In the genomic region with DNA sequence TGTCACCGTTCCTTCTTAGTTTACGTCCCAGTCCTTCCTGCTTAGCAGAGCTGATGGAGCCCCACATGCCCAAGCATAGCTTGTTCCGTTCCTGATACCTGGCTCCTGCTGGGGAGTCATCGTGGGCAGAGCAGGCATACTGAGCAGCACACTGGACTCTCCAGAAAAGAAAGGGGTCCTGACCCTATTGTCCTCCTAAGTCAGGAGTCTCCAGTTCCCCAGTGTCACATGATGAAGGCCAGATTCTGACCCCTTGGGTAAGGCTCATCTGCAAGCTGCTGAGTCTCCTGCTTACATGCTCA, we compare ENCODE assay signal across 13 mouse cellular contexts. TPM values are rescaled to one million over a fixed set of nuclear protein-coding genes. Genes with fewer than 3 reads are reported as not detected.
DNase-seq lines count a peak whose midpoint lies in the region; ATAC-seq and TF ChIP-seq lines count a peak whose summit lies in the region.
"Had no signal": no experiment of that assay in that cellular context is flagged by ENCODE, and none has a peak within 500 bp of the region (broad histone marks: within the 10 kb centered on the region; RNA-seq: fewer than 3 reads in every experiment).

No protein-coding gene starts in this region.

- no peak overlapping the region for H3K4me2 ChIP-seq in forebrain, embryonic 15.5 days (replicated peaks)
- no peak overlapping the region for H3K4me2 ChIP-seq in forebrain, embryonic 11.5 days (ENCODE audit: low read depth, low read length, severe bottlenecking)
- H3K4me2 ChIP-seq in limb, embryonic 13.5 days (replicated peaks): no peak overlapping the region
- H3K4me2 ChIP-seq in midbrain, embryonic 14.5 days (ENCODE audit: low read length): no peak overlapping the region
- H3K4me2 ChIP-seq in kidney, embryonic 15.5 days: no peak overlapping the region
- H3K4me2 ChIP-seq: intestine, embryonic 15.5 days; liver, embryonic 15.5 days; stomach, embryonic 15.5 days had no signal

- no peaks in the 10 kb centered on the region for H3K27me3 ChIP-seq in forebrain, embryonic 15.5 days
- H3K27me3 ChIP-seq in forebrain, embryonic 11.5 days (ENCODE audit: control insufficient read depth, insufficient read depth, low read length): no peaks in the 10 kb centered on the region
- no peaks in the 10 kb centered on the region for H3K27me3 ChIP-seq in limb, embryonic 13.5 days
- no peaks in the 10 kb centered on the region for H3K27me3 ChIP-seq in limb, embryonic 10.5 days (ENCODE audit: low read depth, poor library complexity, severe bottlenecking)
- H3K27me3 ChIP-seq in midbrain, embryonic 14.5 days (ENCODE audit: control insufficient read depth, insufficient read depth, low read length): no peaks in the 10 kb centered on the region
- H3K27me3 ChIP-seq in kidney, embryonic 15.5 days: no peaks in the 10 kb centered on the region
- H3K27me3 ChIP-seq: intestine, embryonic 15.5 days; liver, embryonic 15.5 days; stomach, embryonic 15.5 days had no signal

- no peak overlapping the region for H3K9ac ChIP-seq in forebrain, embryonic 15.5 days (replicated peaks)
- H3K9ac ChIP-seq in forebrain, embryonic 11.5 days (ENCODE audit: low read length): no peak overlapping the region
- H3K9ac ChIP-seq in limb, embryonic 13.5 days: peak overlapping the region; percentile 4; the same call in 1 of the 2 replicates
- H3K9ac ChIP-seq in midbrain, embryonic 14.5 days (replicated peaks; ENCODE audit: low read length): no peak overlapping the region
- no peak overlapping the region for H3K9ac ChIP-seq in kidney, embryonic 15.5 days
- H3K9ac ChIP-seq: intestine, embryonic 15.5 days; liver, embryonic 15.5 days; stomach, embryonic 15.5 days had no signal

- ATAC-seq in forebrain, embryonic 15.5 days (replicated peaks): no peak
- no peak for ATAC-seq in forebrain, embryonic 11.5 days (replicated peaks; ENCODE audit: low FRiP score)
- no peak for ATAC-seq in limb, embryonic 13.5 days (ENCODE audit: low FRiP score, low read depth)
- ATAC-seq in midbrain, embryonic 14.5 days (ENCODE audit: low FRiP score, low TSS enrichment): no peak
- ATAC-seq in kidney, embryonic 15.5 days (replicated peaks; ENCODE audit: low FRiP score): no peak
- ATAC-seq: forebrain, embryonic 14.5 days; intestine, embryonic 15.5 days had no signal

- H3K27ac ChIP-seq in forebrain, embryonic 15.5 days (replicated peaks): 0 out of 2 replicates have a peak overlapping the region, but pooled peaks have one; percentile 5
- no peak overlapping the region for H3K27ac ChIP-seq in forebrain, embryonic 11.5 days (ENCODE audit: low read depth, low read length)
- H3K27ac ChIP-seq in limb, embryonic 13.5 days: no peak overlapping the region
- H3K27ac ChIP-seq in limb, embryonic 10.5 days: no peak overlapping the region
- peak overlapping the region; percentile 82 for H3K27ac ChIP-seq in bone marrow macrophage, adult 2 months (ENCODE audit: insufficient read depth, low read depth, low read length)
- peak overlapping the region; percentile 45 for H3K27ac ChIP-seq in midbrain, embryonic 14.5 days (replicated peaks; ENCODE audit: low read depth, low read length)
- H3K27ac ChIP-seq in kidney, embryonic 15.5 days: no peak overlapping the region
- H3K27ac ChIP-seq: liver, embryonic 15.5 days had no signal

- 87% methylated on average over 4 of the region's 4 CpGs for WGBS in forebrain, embryonic 15.5 days
- 85% methylated on average over 4 of the region's 4 CpGs for WGBS in forebrain, embryonic 11.5 days
- 83% methylated on average over 4 of the region's 4 CpGs for WGBS in limb, embryonic 13.5 days
- 88% methylated on average over 4 of the region's 4 CpGs for WGBS in limb, embryonic 10.5 days
- WGBS in midbrain, embryonic 14.5 days: 80% methylated on average over 4 of the region's 4 CpGs
- WGBS in kidney, embryonic 15.5 days: 67% methylated on average over 4 of the region's 4 CpGs

- H3K4me1 ChIP-seq in forebrain, embryonic 15.5 days: peaks cover 12% of the 10 kb centered on the region
- no peaks in the 10 kb centered on the region for H3K4me1 ChIP-seq in forebrain, embryonic 11.5 days (replicated peaks; ENCODE audit: control insufficient read depth, insufficient read depth, low read length)
- H3K4me1 ChIP-seq in limb, embryonic 13.5 days: 0 out of 2 replicates have a peak, but pooled peaks cover 5% of the 10 kb centered on the region
- H3K4me1 ChIP-seq in limb, embryonic 10.5 days: peaks cover 41% of the 10 kb centered on the region
- peaks cover 65% of the 10 kb centered on the region for H3K4me1 ChIP-seq in bone marrow macrophage, adult 2 months (ENCODE audit: control insufficient read depth, insufficient read depth, low read length)
- peaks cover 6% of the 10 kb centered on the region; the same call in 1 of the 2 replicates for H3K4me1 ChIP-seq in midbrain, embryonic 14.5 days (ENCODE audit: control insufficient read depth, insufficient read depth, low read length)
- H3K4me1 ChIP-seq in kidney, embryonic 15.5 days: peaks cover 48% of the 10 kb centered on the region

- no peaks in the 10 kb centered on the region for H3K9me3 ChIP-seq in forebrain, embryonic 15.5 days
- no peaks in the 10 kb centered on the region for H3K9me3 ChIP-seq in forebrain, embryonic 11.5 days (ENCODE audit: control insufficient read depth, low read length)
- no peaks in the 10 kb centered on the region for H3K9me3 ChIP-seq in limb, embryonic 13.5 days
- H3K9me3 ChIP-seq in limb, embryonic 10.5 days (replicated peaks): no peaks in the 10 kb centered on the region
- H3K9me3 ChIP-seq in midbrain, embryonic 14.5 days (ENCODE audit: control insufficient read depth, low read length): no peaks in the 10 kb centered on the region
- no peaks in the 10 kb centered on the region for H3K9me3 ChIP-seq in kidney, embryonic 15.5 days (replicated peaks)
- H3K9me3 ChIP-seq: intestine, embryonic 15.5 days; liver, embryonic 15.5 days; stomach, embryonic 15.5 days had no signal

- no peak for TF ChIP-seq CTCF in bone marrow macrophage, adult 2 months (IDR thresholded peaks at IDR 0.05; ENCODE audit: low read depth, low read length)

- H3K4me3 ChIP-seq in forebrain, embryonic 15.5 days: no peak overlapping the region
- no peak overlapping the region for H3K4me3 ChIP-seq in forebrain, embryonic 11.5 days (ENCODE audit: low read depth, low read length)
- H3K4me3 ChIP-seq in limb, embryonic 13.5 days: no peak overlapping the region
- no peak overlapping the region for H3K4me3 ChIP-seq in limb, embryonic 10.5 days
- H3K4me3 ChIP-seq in bone marrow macrophage, adult 2 months (ENCODE audit: insufficient read depth, low read length): no peak overlapping the region
- no peak overlapping the region for H3K4me3 ChIP-seq in midbrain, embryonic 14.5 days (replicated peaks; ENCODE audit: low read depth, low read length)
- no peak overlapping the region for H3K4me3 ChIP-seq in kidney, embryonic 15.5 days (replicated peaks)
- H3K4me3 ChIP-seq: intestine, embryonic 15.5 days; liver, embryonic 15.5 days; myocyte; stomach, embryonic 15.5 days had no signal

- H3K36me3 ChIP-seq in forebrain, embryonic 15.5 days: peaks cover 17% of the 10 kb centered on the region
- H3K36me3 ChIP-seq in forebrain, embryonic 11.5 days (ENCODE audit: control insufficient read depth, insufficient read depth, low read length): peaks cover 6% of the 10 kb centered on the region
- peaks cover 73% of the 10 kb centered on the region for H3K36me3 ChIP-seq in limb, embryonic 13.5 days
- peaks cover 78% of the 10 kb centered on the region for H3K36me3 ChIP-seq in limb, embryonic 10.5 days
- peaks cover 28% of the 10 kb centered on the region for H3K36me3 ChIP-seq in midbrain, embryonic 14.5 days (ENCODE audit: control insufficient read depth, insufficient read depth, low read length)
- H3K36me3 ChIP-seq in kidney, embryonic 15.5 days: peaks cover 45% of the 10 kb centered on the region

- no peak for DNase-seq in forebrain, embryonic 11.5 days (ENCODE audit: low spot score)
- DNase-seq in limb, embryonic 10.5 days (ENCODE audit: low spot score): no peak
- DNase-seq in midbrain, embryonic 14.5 days: no peak
- DNase-seq: gastrocnemius, postnatal 10 days had no signal

- no peak for TF ChIP-seq POLR2A in bone marrow macrophage, adult 2 months (IDR thresholded peaks at IDR 0.05; ENCODE audit: borderline replicate concordance, low read depth, low read length)

RNA-seq across cellular contexts. Expression of a gene that starts 13.5 kb away (rescaled TPM):
- polyA plus RNA-seq in forebrain, embryonic 15.5 days (2015; fragmentation: Nextera tagmentation; extraction: Ambion mirVana): 120 and 122 TPM in 2 replicates
- polyA plus RNA-seq in forebrain, embryonic 11.5 days (2014; fragmentation: Nextera tagmentation; extraction: Ambion mirVana): 129 and 133 TPM in 2 replicates
- 190 and 200 TPM in 2 replicates for polyA plus RNA-seq in limb, embryonic 13.5 days (2015; fragmentation: Nextera tagmentation; extraction: Ambion mirVana)
- polyA plus RNA-seq in limb, embryonic 10.5 days (2016; fragmentation: Nextera tagmentation; extraction: Ambion mirVana): 181 and 187 TPM in 2 replicates
- polyA plus RNA-seq in bone marrow macrophage, adult 2 months (2012; ENCODE audit: insufficient read depth, insufficient read length, missing spikeins): 98.2 and 99.0 TPM in 2 replicates
- polyA plus RNA-seq in midbrain, embryonic 14.5 days (2014; fragmentation: Nextera tagmentation; extraction: Ambion mirVana): 96.2 and 96.3 TPM in 2 replicates
- 168 and 175 TPM in 2 replicates for polyA plus RNA-seq in kidney, embryonic 15.5 days (2015; fragmentation: Nextera tagmentation; extraction: Ambion mirVana)

RNA-seq across cellular contexts. Expression of a gene that starts 17.3 kb away (rescaled TPM):
- 10.8 and 14.3 TPM in 2 replicates for polyA plus RNA-seq in forebrain, embryonic 15.5 days (2015; fragmentation: Nextera tagmentation; extraction: Ambion mirVana)
- polyA plus RNA-seq in forebrain, embryonic 11.5 days (2014; fragmentation: Nextera tagmentation; extraction: Ambion mirVana): 38.0 and 38.6 TPM in 2 replicates
- 27.4 and 29.0 TPM in 2 replicates for polyA plus RNA-seq in limb, embryonic 13.5 days (2015; fragmentation: Nextera tagmentation; extraction: Ambion mirVana)
- polyA plus RNA-seq in limb, embryonic 10.5 days (2016; fragmentation: Nextera tagmentation; extraction: Ambion mirVana): 54.7 and 60.2 TPM in 2 replicates
- 11.5 and 14.1 TPM in 2 replicates for polyA plus RNA-seq in bone marrow macrophage, adult 2 months (2012; ENCODE audit: insufficient read depth, insufficient read length, missing spikeins)
- polyA plus RNA-seq in midbrain, embryonic 14.5 days (2014; fragmentation: Nextera tagmentation; extraction: Ambion mirVana): 3.3 and 4.8 TPM in 2 replicates
- 26.9 and 30.8 TPM in 2 replicates for polyA plus RNA-seq in kidney, embryonic 15.5 days (2015; fragmentation: Nextera tagmentation; extraction: Ambion mirVana)

RNA-seq across cellular contexts. Expression of a gene that starts 17.4 kb away (rescaled TPM):
- 190 and 191 TPM in 2 replicates for polyA plus RNA-seq in forebrain, embryonic 15.5 days (2015; fragmentation: Nextera tagmentation; extraction: Ambion mirVana)
- polyA plus RNA-seq in forebrain, embryonic 11.5 days (2014; fragmentation: Nextera tagmentation; extraction: Ambion mirVana): 164 and 191 TPM in 2 replicates
- polyA plus RNA-seq in limb, embryonic 13.5 days (2015; fragmentation: Nextera tagmentation; extraction: Ambion mirVana): 108 and 109 TPM in 2 replicates
- polyA plus RNA-seq in limb, embryonic 10.5 days (2016; fragmentation: Nextera tagmentation; extraction: Ambion mirVana): 115 and 130 TPM in 2 replicates
- 41.5 and 52.8 TPM in 2 replicates for polyA plus RNA-seq in bone marrow macrophage, adult 2 months (2012; ENCODE audit: insufficient read depth, insufficient read length, missing spikeins)
- polyA plus RNA-seq in midbrain, embryonic 14.5 days (2014; fragmentation: Nextera tagmentation; extraction: Ambion mirVana): 164 and 169 TPM in 2 replicates
- 97.4 and 103 TPM in 2 replicates for polyA plus RNA-seq in kidney, embryonic 15.5 days (2015; fragmentation: Nextera tagmentation; extraction: Ambion mirVana)

RNA-seq across cellular contexts. Expression of a gene that starts 17.6 kb away (rescaled TPM):
- 4.9 and 5.5 TPM in 2 replicates for polyA plus RNA-seq in forebrain, embryonic 15.5 days (2015; fragmentation: Nextera tagmentation; extraction: Ambion mirVana)
- polyA plus RNA-seq in forebrain, embryonic 11.5 days (2014; fragmentation: Nextera tagmentation; extraction: Ambion mirVana): 5.3 and 6.4 TPM in 2 replicates
- 8.1 and 9.2 TPM in 2 replicates for polyA plus RNA-seq in limb, embryonic 13.5 days (2015; fragmentation: Nextera tagmentation; extraction: Ambion mirVana)
- 6.4 and 7.3 TPM in 2 replicates for polyA plus RNA-seq in limb, embryonic 10.5 days (2016; fragmentation: Nextera tagmentation; extraction: Ambion mirVana)
- polyA plus RNA-seq in bone marrow macrophage, adult 2 months (2012; ENCODE audit: insufficient read depth, insufficient read length, missing spikeins): 0.98 and 1.5 TPM in 2 replicates
- 5.1 and 5.5 TPM in 2 replicates for polyA plus RNA-seq in midbrain, embryonic 14.5 days (2014; fragmentation: Nextera tagmentation; extraction: Ambion mirVana)
- polyA plus RNA-seq in kidney, embryonic 15.5 days (2015; fragmentation: Nextera tagmentation; extraction: Ambion mirVana): 14.5 and 15.5 TPM in 2 replicates

RNA-seq across cellular contexts. Expression of a gene that starts 36.6 kb away (rescaled TPM):
- 127 and 151 TPM in 2 replicates for polyA plus RNA-seq in forebrain, embryonic 15.5 days (2015; fragmentation: Nextera tagmentation; extraction: Ambion mirVana)
- polyA plus RNA-seq in forebrain, embryonic 11.5 days (2014; fragmentation: Nextera tagmentation; extraction: Ambion mirVana): 61.9 and 71.1 TPM in 2 replicates
- 36.4 and 39.2 TPM in 2 replicates for polyA plus RNA-seq in limb, embryonic 13.5 days (2015; fragmentation: Nextera tagmentation; extraction: Ambion mirVana)
- 44.0 and 56.6 TPM in 2 replicates for polyA plus RNA-seq in limb, embryonic 10.5 days (2016; fragmentation: Nextera tagmentation; extraction: Ambion mirVana)
- not detected in 2 replicates for polyA plus RNA-seq in bone marrow macrophage, adult 2 months (2012; ENCODE audit: insufficient read depth, insufficient read length, missing spikeins)
- 141 and 188 TPM in 2 replicates for polyA plus RNA-seq in midbrain, embryonic 14.5 days (2014; fragmentation: Nextera tagmentation; extraction: Ambion mirVana)
- polyA plus RNA-seq in kidney, embryonic 15.5 days (2015; fragmentation: Nextera tagmentation; extraction: Ambion mirVana): 19.7 and 21.7 TPM in 2 replicates

Comparison
In these comparisons a context has a peak if more than half of its experiments do, and no peak if none do; other contexts are left out.
1. H3K27ac ChIP-seq: peak in forebrain, embryonic 15.5 days (single experiment), bone marrow macrophage, adult 2 months (single experiment) and midbrain, embryonic 14.5 days (single experiment); none in forebrain, embryonic 11.5 days (single experiment), limb, embryonic 13.5 days (single experiment), limb, embryonic 10.5 days (single experiment) and kidney, embryonic 15.5 days (single experiment).